Mouse (Mus musculus) testis, postnatal 14 days (tissue): ENCODE data around the gene Phip.

ENCODE experiments used
- DNase-seq: peaks from one replicate; pipeline ENCODE4 v3.0.0; 2021; ENCODE audit warnings: low spot score

Phip gene

DNA sequence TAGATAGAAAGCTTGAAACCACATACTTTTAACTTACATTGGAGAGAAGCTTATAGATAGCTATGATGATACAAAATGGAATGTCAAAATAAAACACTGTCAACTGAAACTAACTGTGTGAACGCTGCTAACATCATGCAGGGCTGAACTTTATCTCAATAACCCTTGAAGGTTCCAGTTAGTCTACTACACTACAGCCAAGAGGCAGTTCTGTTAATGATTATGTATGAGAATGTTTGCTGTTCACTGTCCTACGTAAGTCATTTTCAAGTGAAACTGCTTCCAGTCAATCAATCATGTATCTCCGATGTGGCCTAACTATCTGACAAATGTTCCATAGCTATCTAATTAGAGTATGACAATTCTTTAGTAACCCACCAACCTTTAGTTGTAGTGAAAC is 107.6 kb downstream of the Phip start:
- no peak for DNase-seq

DNA sequence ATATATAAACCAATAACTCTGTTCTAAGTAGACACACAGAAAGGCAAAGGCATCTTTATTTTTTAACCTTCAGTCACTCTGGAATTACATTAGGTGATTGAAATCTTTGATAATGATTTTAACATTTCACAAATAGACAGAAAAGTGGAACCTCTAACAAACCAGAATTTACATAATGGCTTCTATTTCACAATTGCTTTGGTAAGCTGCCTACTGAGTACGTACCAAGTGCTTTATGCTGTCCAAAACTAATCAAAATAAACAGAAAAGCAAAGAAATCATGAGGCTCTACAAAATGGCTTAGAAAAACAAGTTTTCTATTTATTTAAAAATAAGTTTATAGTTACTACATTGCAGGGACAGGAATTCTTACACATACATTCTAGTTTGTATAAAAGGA is 109.2 kb downstream of the Phip start:
- DNase-seq = no peak

DNA sequence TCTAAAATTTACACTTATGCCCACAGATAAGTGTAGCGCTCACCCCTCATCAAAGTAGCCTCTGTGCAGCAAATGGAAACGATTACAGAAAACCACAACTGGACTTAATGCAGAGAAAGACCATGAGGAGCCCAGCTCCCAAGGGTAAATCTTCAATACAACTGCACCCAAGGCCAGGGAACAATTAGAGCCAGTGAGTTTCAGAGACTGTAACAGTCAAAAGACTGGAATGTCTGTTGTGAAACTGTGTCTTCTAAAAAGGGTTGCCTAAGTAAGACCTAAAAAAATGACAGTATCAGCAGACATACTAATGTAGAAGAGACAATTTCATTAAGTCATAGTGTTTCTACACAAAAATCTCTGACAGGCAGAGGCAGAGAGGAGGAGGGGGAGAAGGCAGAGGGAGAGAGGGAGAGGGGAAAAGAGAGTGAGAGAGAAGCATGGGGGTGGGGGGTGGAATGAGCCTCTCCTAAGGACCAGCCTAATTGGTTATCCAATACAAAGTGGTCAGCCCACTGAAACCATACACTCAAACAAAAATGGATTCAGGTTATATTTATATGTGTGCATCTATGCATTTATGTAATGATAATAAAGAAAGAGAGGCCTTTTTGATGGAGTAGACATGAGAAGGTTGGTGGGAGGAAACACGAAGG is 113.4 kb downstream of the Phip start:
- DNase-seq = no peak

DNA sequence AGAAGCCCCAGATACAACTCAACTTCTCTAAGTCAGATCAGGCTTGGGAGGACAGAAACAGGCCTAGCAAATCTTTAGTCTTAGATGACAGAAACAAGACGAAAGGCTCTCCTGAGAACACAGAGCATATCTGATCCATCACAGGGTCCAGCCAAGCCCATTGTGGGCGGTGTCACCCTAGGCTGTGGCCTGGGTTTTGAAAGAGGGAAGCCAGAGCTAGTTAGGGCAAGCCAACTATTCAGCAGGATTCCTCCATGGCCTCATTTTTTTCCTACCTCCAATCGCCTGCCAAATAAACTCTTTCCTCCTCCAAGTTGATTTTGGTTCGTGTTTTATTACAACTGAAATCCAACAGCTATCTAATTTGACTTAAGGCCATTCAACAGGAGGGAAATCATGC is 114.0 kb downstream of the Phip start:
- DNase-seq = no peak

DNA sequence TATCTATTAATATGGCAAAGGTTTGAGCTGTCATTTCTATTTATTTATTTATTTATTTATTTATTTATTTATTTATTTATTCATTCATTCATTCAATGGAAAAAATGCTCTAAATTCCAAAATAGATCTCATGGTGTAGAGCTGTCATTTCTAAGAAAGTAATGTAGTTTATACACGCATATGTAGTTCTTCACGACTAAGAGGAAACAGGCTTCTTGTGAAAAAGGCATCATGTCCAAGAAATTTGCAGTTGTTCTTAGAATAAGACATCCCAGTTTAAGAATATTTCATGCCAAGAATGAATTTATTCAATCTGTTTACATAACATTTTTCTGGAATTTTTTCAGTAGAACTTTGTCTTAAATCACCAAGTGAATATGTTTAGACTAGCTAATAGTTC is 114.5 kb downstream of the Phip start:
- no peak for DNase-seq

DNA sequence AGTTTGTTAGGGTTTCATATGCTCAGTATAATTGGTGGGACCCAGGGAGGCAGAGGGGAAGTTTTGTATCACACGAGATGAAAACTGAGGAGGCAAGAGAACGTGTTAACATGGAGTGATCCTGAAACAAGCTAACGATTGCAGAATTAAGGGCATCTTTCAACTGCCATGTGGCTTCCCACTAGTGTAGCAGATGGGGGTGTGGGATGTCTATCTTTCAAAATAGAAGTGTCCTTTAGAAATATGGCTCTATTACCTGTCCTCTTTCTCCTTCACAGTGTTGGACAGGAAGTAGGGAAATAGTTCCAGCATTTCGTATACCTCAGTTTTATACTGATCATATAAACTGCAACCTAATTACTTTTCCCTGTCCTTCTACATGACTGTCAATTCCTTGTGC is 119.1 kb downstream of the Phip start:
- no peak for DNase-seq

DNA sequence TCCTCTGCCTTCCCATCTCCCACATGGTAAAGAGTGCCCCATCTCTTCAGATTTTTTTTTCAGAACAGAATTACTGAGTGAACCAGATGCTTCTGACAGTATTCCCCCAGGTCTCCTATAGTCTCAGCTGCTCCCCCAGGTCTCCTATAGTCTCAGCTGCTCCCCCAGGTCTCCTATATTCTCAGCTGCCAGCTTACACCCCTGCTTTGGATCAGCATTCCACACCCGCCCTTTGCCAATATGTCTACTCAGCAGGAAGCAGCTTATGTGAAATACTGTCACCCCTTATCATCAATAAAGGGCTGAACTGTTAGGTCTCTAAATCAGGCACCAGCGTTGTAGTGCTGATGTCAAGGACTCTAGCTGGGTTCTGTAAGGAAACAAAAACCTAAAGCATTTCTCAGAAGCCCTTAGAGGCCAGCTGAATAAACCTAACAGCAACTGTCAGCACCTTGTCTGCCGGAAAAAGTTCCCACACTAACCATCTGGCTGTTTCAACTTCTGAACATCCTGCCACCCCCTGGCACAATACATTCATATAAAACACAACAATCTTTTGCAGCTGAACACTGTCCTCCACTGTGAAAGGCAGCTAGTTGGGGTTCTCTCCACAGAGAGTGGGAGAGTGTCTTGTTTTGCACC is 120.2 kb downstream of the Phip start:
- DNase-seq = no peak

DNA sequence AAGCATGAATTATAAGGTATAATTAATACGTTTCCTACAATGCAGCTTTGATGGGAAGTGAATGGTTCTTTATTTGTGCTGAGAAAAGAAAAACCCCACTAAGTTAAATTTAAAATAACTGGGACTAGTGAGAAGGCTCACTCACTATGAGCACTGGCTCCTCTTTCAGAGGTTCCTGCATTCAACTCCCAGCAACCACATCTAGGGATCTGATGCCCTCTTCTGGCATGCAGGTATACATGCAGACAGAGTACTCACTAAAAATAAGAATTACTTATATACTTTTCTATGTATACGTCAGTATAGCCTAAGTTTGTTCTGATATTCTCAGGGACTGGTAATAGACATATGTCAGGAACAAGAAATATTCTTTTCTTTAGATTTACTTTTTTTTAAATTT is 121.3 kb downstream of the Phip start:
- no peak for DNase-seq

DNA sequence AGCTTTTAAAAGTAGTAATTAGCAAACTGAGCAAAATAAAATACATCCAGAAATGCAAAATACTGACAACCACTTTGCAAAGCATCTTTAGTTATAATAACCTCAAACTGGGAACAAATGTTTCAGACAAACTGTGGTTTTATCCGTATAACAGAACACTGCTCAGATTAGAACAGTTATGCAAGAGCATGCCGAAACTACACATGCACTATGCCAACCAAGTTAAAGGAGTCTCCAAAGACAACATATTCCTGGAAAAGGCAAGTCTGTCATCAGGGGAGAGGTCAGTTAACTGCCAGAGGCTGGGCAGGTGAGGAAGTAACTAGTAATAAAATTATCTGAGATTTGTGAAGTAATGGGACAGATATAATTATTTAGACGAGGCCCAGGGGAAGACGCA is 132.6 kb downstream of the Phip start:
- no peak for DNase-seq

DNA sequence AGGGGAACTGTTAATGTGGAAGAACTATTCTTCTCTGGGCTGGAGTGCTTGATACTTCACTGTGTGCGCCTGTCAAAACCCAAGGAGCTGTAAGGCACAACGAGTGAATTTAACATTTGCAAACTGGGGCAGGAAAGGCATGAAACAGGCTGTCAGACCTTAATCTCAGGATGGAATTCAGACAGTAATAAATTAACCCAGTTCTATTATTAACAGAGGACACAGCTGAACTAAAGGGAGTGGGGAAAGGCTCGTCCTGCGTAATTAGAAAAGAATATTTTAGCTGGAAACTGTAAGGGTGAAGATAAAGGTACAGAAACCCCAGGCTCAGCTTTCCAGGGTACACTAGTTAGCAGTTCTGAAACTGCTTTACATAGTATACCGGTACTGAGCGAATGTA is 139.4 kb downstream of the Phip start:
- DNase-seq = no peak

DNA sequence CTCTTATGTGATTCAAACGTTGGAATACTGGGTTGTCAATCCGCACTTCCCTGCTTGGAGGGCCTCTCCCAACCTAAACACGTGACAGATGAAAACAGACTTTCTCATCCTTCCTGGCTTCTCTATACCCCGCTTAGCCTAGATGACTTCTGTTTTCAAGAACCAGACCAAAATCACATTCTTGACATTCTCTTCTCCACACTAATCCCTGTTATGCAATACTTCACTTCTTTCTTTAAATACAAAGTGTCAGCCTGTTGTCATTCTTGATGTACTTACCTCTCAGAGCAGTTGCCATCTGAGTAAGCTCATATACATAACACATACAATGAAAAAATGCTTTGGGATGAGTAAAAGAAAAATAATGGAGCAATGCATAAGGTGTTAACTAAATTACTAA is 143.4 kb downstream of the Phip start:
- no peak for DNase-seq

DNA sequence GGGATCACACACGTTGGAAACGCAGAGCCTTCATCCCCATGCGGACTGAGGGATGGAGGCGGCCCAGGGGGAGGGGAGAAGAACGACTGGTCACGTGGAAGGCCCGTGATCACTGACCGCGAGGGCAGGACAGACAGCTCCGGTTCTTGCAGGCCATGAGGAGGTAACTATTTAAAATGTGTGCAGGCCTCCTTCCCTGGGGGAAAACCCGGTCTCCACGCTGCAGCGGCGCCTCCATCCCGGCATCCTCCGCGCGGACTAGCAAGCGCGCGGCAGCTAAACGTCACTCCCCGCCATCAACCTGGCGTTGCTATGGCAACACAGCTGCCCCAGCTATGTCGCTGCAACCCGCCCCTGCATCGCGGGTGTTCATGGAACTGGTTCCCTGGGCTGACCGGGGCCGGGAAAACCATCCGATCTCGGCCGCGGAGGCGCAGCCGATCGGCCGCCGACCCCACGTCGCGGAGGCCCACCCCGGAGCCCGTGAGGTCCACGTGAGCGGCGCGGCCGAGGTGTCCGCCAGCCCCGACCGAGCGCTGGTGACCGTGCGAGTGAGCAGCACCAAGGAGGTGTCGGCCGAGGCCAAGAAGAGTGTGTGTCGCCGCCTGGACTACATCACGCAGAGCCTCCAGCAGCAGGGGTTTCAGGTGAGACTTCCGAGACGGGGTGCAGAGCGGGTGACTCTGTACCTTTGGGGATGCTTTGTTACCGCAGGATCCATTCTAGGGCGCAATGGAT is 145.5 kb downstream of the Phip start:
- peak; percentile 92 for DNase-seq

DNA sequence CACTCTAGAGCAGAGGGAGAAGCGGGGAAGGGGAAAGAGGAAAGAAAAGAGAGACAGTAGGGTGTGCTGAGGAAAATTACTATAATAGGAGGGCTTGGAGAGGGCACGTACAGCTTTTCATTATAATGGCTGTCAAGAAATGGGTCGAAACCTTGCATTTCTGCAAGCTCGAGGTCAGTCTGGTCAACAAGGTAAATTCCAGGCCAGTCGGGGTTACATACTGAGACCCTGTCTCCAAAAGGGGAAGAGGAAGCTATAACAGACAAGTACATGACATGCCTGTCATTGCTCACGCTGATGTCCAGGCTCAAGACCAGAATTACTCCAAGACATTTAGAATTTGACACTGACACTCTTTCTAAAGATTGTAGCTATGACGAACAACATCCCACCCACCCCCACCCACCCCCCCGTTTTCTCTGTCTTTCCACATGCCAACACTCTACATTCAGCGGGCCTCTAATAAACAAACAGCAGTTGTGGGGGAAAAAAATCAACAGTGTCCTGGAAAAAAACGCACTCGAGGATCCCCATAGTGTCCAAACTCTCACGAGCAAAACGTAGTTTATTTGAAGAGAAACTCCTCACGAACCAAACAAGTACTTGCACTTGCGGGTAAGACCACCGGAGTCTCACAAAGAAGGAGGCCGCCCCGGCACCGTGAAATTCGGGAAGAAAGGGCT is 146.2 kb downstream of the Phip start, which contains the start of gene Irak1bp1:
Irak1bp1 (plus strand) TSS at position 534 of the 683 bp plus-strand sequence.
- DNase-seq = no peak

DNA sequence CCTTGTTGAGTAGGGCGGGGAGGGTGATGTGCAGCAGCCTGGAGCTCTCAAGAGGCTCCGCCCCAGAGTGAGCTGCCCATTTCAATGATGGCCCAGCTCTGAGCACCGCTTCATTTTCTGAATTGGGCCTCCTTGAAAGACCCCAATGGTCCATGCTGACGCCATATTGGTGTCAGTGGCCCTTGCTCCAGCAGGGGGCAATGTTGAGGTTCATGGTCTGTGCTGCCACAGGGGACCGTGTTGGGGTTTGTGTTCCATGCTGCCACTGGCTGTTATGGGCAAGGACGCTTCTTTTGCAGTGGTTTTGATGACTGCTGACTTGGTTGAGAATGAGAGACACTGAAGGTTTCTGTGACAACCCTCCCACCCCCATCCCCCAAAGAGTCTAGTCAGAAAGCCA is 148.9 kb downstream of the Phip start:
- no peak for DNase-seq
